Comparison of ENCODE assay signal across 8 mouse cellular contexts in the genomic region with DNA sequence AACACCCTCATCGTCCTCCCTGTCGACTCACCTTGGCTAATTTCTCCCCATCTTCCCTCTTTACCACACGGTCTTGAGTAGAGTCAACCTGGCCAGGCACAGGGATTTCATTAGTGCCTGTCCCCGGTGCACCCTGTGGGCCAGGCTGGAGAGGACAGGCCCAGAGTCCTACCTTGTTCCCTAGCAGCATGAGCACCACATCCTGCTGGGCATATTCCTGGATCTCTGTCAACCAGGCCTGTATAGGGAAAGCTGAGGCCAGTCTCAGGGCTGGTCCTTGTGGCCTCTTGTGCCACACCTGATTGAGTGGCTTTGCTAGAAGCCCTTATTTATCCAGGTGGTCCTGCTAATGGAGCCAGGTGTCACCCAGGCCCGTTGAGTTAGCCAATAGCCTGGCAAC. TPM values are rescaled to one million over a fixed set of nuclear protein-coding genes. Genes with fewer than 3 reads are reported as not detected.
A peak's percentile ranks its signal among the peaks of the same experiment; 100 is the strongest.
DNase-seq lines count a peak whose midpoint lies in the region; ATAC-seq and TF ChIP-seq lines count a peak whose summit lies in the region.

No protein-coding gene starts in this region.

- H3K4me1 ChIP-seq in heart, embryonic 10.5 days = peaks cover 60% of the 10 kb centered on the region
- peaks cover 34 to 60% of the 10 kb centered on the region in 2 experiments for H3K4me1 ChIP-seq in CH12.LX (ENCODE audit: control insufficient read depth in 1 of 2, insufficient read depth in 2 of 2)
- H3K4me1 ChIP-seq in forebrain, embryonic 16.5 days (replicated peaks; ENCODE audit: control insufficient read depth, insufficient read depth, low read length) = peaks cover 57% of the 10 kb centered on the region
- peaks cover 77% of the 10 kb centered on the region for H3K4me1 ChIP-seq in liver, embryonic 15.5 days (replicated peaks)

- peaks cover 45% of the 10 kb centered on the region for H3K79me2 ChIP-seq in CH12.LX (replicated peaks; ENCODE audit: control insufficient read depth, extremely low read depth, insufficient read depth, poor library complexity, severe bottlenecking)

- TF ChIP-seq POLR2A in CH12.LX (IDR thresholded peaks at IDR 0.05; ENCODE audit: low read depth, low read length) = peak; percentile 65; the same call in 1 of the 2 replicates

- H3K27ac ChIP-seq in heart, embryonic 10.5 days = peak overlapping the region; percentile 88
- peak overlapping the region; percentile 56 for H3K27ac ChIP-seq in CH12.LX (ENCODE audit: insufficient read depth, low read depth)
- no peak overlapping the region for H3K27ac ChIP-seq in forebrain, embryonic 16.5 days (ENCODE audit: low read length)
- peak overlapping the region; percentile 84 for H3K27ac ChIP-seq in liver, embryonic 15.5 days (replicated peaks)

- no peak for TF ChIP-seq RAD21 in CH12.LX (IDR thresholded peaks at IDR 0.05; ENCODE audit: low read depth, low read length)

- peak overlapping the region; percentile 98 for H3K9ac ChIP-seq in CH12.LX (ENCODE audit: insufficient read depth, low read depth)
- H3K9ac ChIP-seq in forebrain, embryonic 16.5 days (replicated peaks; ENCODE audit: low read depth, low read length) = peak overlapping the region; percentile 74
- peak overlapping the region; percentile 67 for H3K9ac ChIP-seq in liver, embryonic 15.5 days

- dilution Hi-C loops in CH12.LX (cut with MboI; ENCODE audit: extremely low pct_ligation_motif_present, extremely low pct_unique_long_range_greater_than_20kb, low sequenced_read_pairs) = no loop called here

- ATAC-seq in forebrain, embryonic 16.5 days = no peak
- no peak for ATAC-seq in liver, embryonic 15.5 days (ENCODE audit: insufficient read depth)

- no peaks in the 10 kb centered on the region for H3K9me3 ChIP-seq in heart, embryonic 10.5 days
- H3K9me3 ChIP-seq in CH12.LX (replicated peaks; ENCODE audit: low read length) = no peaks in the 10 kb centered on the region
- H3K9me3 ChIP-seq in forebrain, embryonic 16.5 days (ENCODE audit: control insufficient read depth, low read length) = no peaks in the 10 kb centered on the region
- H3K9me3 ChIP-seq in liver, embryonic 15.5 days (replicated peaks) = no peaks in the 10 kb centered on the region

- in situ Hi-C loops in CH12.LX (cut with MboI; ENCODE audit: low pct_ligation_motif_present, low pct_unique_long_range_greater_than_20kb, low sequenced_read_pairs) = loop anchor here (5.0 kb wide), 2 partner anchors 53 to 142 kb away; a partner anchor contains a TSS

- peak overlapping the region; percentile 89 for H3K4me2 ChIP-seq in CH12.LX (ENCODE audit: insufficient read depth, low read depth, poor library complexity, severe bottlenecking)
- H3K4me2 ChIP-seq in forebrain, embryonic 16.5 days (ENCODE audit: low read length) = peak overlapping the region; percentile 88
- peak overlapping the region; percentile 85 for H3K4me2 ChIP-seq in liver, embryonic 15.5 days

- 23% methylated on average over 5 of the region's 5 CpGs for WGBS in heart, embryonic 10.5 days
- 23% methylated on average over 5 of the region's 5 CpGs for WGBS in forebrain, embryonic 16.5 days
- 17% methylated on average over 5 of the region's 5 CpGs for WGBS in liver, embryonic 15.5 days (ENCODE audit: insufficient replicate concordance)

- H3K27me3 ChIP-seq in heart, embryonic 10.5 days (ENCODE audit: insufficient read depth, poor library complexity, severe bottlenecking) = 0 out of 2 replicates have a peak, but pooled peaks cover 8% of the 10 kb centered on the region
- H3K27me3 ChIP-seq in CH12.LX (replicated peaks) = no peaks in the 10 kb centered on the region
- H3K27me3 ChIP-seq in forebrain, embryonic 16.5 days (replicated peaks; ENCODE audit: control insufficient read depth, insufficient read depth, low read length) = no peaks in the 10 kb centered on the region
- no peaks in the 10 kb centered on the region for H3K27me3 ChIP-seq in liver, embryonic 15.5 days

- intact Hi-C loops in heart, postnatal 25 days (cut with DNase I) = loop anchor here (5.0 kb wide), 4 partner anchors 97 to 187 kb away; a partner anchor contains a TSS

- peak overlapping the region; percentile 92 for H3K4me3 ChIP-seq in heart, embryonic 10.5 days
- H3K4me3 ChIP-seq in CH12.LX (replicated peaks in 1 of 3; ENCODE audit: low read depth in 2 of 3, low read length in 2 of 3, poor library complexity in 1 of 3) = peak overlapping the region; percentile 65 to 91 (median 74)
- peak overlapping the region; percentile 67 for H3K4me3 ChIP-seq in forebrain, embryonic 16.5 days (replicated peaks; ENCODE audit: low read length)
- H3K4me3 ChIP-seq in liver, embryonic 15.5 days (replicated peaks) = peak overlapping the region; percentile 78

- TF ChIP-seq EP300 in CH12.LX (IDR thresholded peaks at IDR 0.05; ENCODE audit: low read length) = no peak

- H3K36me3 ChIP-seq in heart, embryonic 10.5 days = peaks cover 26% of the 10 kb centered on the region
- peaks cover 26 to 43% of the 10 kb centered on the region in 2 experiments for H3K36me3 ChIP-seq in CH12.LX (replicated peaks in 1 of 2; ENCODE audit: control insufficient read depth in 1 of 2, insufficient read depth in 1 of 2, low read length in 1 of 2)
- H3K36me3 ChIP-seq in forebrain, embryonic 16.5 days (ENCODE audit: control insufficient read depth, insufficient read depth) = no peaks in the 10 kb centered on the region
- H3K36me3 ChIP-seq in liver, embryonic 15.5 days (replicated peaks) = peaks cover 21% of the 10 kb centered on the region; the same call in 1 of the 2 replicates

- no peak for DNase-seq in heart, embryonic 10.5 days (ENCODE audit: low spot score)
- DNase-seq in heart, postnatal 25 days (ENCODE audit: low spot score) = no peak
- no peak for DNase-seq in CH12.LX (ENCODE audit: extremely low read depth)
- DNase-seq in urinary bladder, postnatal 10 days (ENCODE audit: low spot score) = no peak
- no peak for DNase-seq in gastrocnemius, postnatal 10 days
- no peak for DNase-seq in cerebellum, postnatal 25 days

- no peak for TF ChIP-seq CTCF in CH12.LX (conservative IDR thresholded peaks at IDR 0.05 in 1 of 2, IDR thresholded peaks at IDR 0.05 in 1 of 2; ENCODE audit: low read depth in 2 of 2, low read length in 2 of 2)

TF ChIP-seq in CH12.LX, 34 proteins besides CTCF, POLR2A, EP300 and RAD21 (continues in another document):
- TF ChIP-seq TCF12 (IDR thresholded peaks at IDR 0.05; ENCODE audit: low read depth, low read length) (0 out of 2 replicates have a peak, but pooled peaks have one; percentile 30), SIN3A (IDR thresholded peaks at IDR 0.05; ENCODE audit: low read length) (peak; percentile 30; the same call in 1 of the 2 replicates), E2F4 (IDR thresholded peaks at IDR 0.05; ENCODE audit: insufficient replicate concordance, low read depth, low read length) (no peak), MAFK (IDR thresholded peaks at IDR 0.05; ENCODE audit: insufficient replicate concordance, low read length) (no peak)

RNA-seq across cellular contexts. Expression of a gene that starts 2.1 kb away (rescaled TPM):
- 93.5 and 95.9 TPM in 2 replicates for polyA plus RNA-seq in heart, embryonic 10.5 days (2016; fragmentation: Nextera tagmentation; extraction: Ambion mirVana)
- 10 to 100 TPM; 43.6 to 54.1 TPM for total RNA-seq in heart, postnatal 25 days (2021)
- total RNA-seq in CH12.LX (2012; rRNA removed) (122 and 127 TPM in 2 replicates), CH12.LX (2014; rRNA removed) (109 and 114 TPM in 2 replicates)
- 167 and 176 TPM in 2 replicates for polyA plus RNA-seq in CH12.LX (2012; ENCODE audit: insufficient read length, low read depth)
- 108 and 121 TPM in 2 replicates for polyA plus RNA-seq in forebrain, embryonic 16.5 days (2015; fragmentation: Nextera tagmentation; extraction: Ambion mirVana)
- polyA plus RNA-seq in liver, embryonic 15.5 days (2015; fragmentation: Nextera tagmentation; extraction: Ambion mirVana) = 32.9 and 35.2 TPM in 2 replicates
- 10 to 100 TPM; 47.2 to 60.9 TPM for total RNA-seq in gastrocnemius, postnatal 10 days (2021)

RNA-seq across cellular contexts. Expression of a gene that starts 4.1 kb away (rescaled TPM):
- polyA plus RNA-seq in heart, embryonic 10.5 days (2016; fragmentation: Nextera tagmentation; extraction: Ambion mirVana) = 1.3 and 2.3 TPM in 2 replicates
- not detected for total RNA-seq in heart, postnatal 25 days (2021)
- total RNA-seq in CH12.LX (2012; rRNA removed) (1.3 and 2.2 TPM in 2 replicates), CH12.LX (2014; rRNA removed) (0.36 TPM in 1 of 2 replicates, not detected in the other)
- polyA plus RNA-seq in CH12.LX (2012; ENCODE audit: insufficient read length, low read depth) = 0.40 and 0.74 TPM in 2 replicates
- 6.8 and 10.9 TPM in 2 replicates for polyA plus RNA-seq in forebrain, embryonic 16.5 days (2015; fragmentation: Nextera tagmentation; extraction: Ambion mirVana)
- polyA plus RNA-seq in liver, embryonic 15.5 days (2015; fragmentation: Nextera tagmentation; extraction: Ambion mirVana) = 0.64 and 0.74 TPM in 2 replicates
- under 1 TPM; 0.18 to 0.47 TPM for total RNA-seq in gastrocnemius, postnatal 10 days (2021)

RNA-seq across cellular contexts. Expression of a gene that starts 19.8 kb away (rescaled TPM):
- polyA plus RNA-seq in heart, embryonic 10.5 days (2016; fragmentation: Nextera tagmentation; extraction: Ambion mirVana) = 12.3 and 13.9 TPM in 2 replicates
- total RNA-seq in heart, postnatal 25 days (2021) = 10 to 100 TPM; 41.2 to 50.6 TPM
- total RNA-seq in CH12.LX (2012; rRNA removed) (11.1 and 13.4 TPM in 2 replicates), CH12.LX (2014; rRNA removed) (2.7 and 2.8 TPM in 2 replicates)
- polyA plus RNA-seq in CH12.LX (2012; ENCODE audit: insufficient read length, low read depth) = 7.5 and 8.3 TPM in 2 replicates
- polyA plus RNA-seq in forebrain, embryonic 16.5 days (2015; fragmentation: Nextera tagmentation; extraction: Ambion mirVana) = 18.3 and 27.6 TPM in 2 replicates
- polyA plus RNA-seq in liver, embryonic 15.5 days (2015; fragmentation: Nextera tagmentation; extraction: Ambion mirVana) = 2.6 and 3.0 TPM in 2 replicates
- total RNA-seq in gastrocnemius, postnatal 10 days (2021) = 10 to 100 TPM; 34.6 to 49.1 TPM

RNA-seq across cellular contexts. Expression of a gene that starts 41.5 kb away (rescaled TPM):
- polyA plus RNA-seq in heart, embryonic 10.5 days (2016; fragmentation: Nextera tagmentation; extraction: Ambion mirVana) = 0.71 and 1.4 TPM in 2 replicates
- under 1 TPM; 0.14 to 0.39 TPM for total RNA-seq in heart, postnatal 25 days (2021)
- total RNA-seq in CH12.LX (2012; rRNA removed) (0.08 and 0.21 TPM in 2 replicates), CH12.LX (2014; rRNA removed) (not detected in 2 replicates)
- polyA plus RNA-seq in CH12.LX (2012; ENCODE audit: insufficient read length, low read depth) = 0.71 and 0.80 TPM in 2 replicates
- polyA plus RNA-seq in forebrain, embryonic 16.5 days (2015; fragmentation: Nextera tagmentation; extraction: Ambion mirVana) = 18.8 and 30.4 TPM in 2 replicates
- polyA plus RNA-seq in liver, embryonic 15.5 days (2015; fragmentation: Nextera tagmentation; extraction: Ambion mirVana) = 0.05 and 0.09 TPM in 2 replicates
- under 1 TPM; 0.56 to 0.68 TPM for total RNA-seq in gastrocnemius, postnatal 10 days (2021)

RNA-seq across cellular contexts. Expression of a gene that starts 51.0 kb away (rescaled TPM):
- 22.3 and 22.7 TPM in 2 replicates for polyA plus RNA-seq in heart, embryonic 10.5 days (2016; fragmentation: Nextera tagmentation; extraction: Ambion mirVana)
- total RNA-seq in heart, postnatal 25 days (2021) = 10 to 100 TPM in 1 of 2 experiments, 1 to 10 TPM in 1; 9.4 to 11.3 TPM
- 10.0 and 13.6 TPM in 2 replicates for total RNA-seq in CH12.LX (2012; rRNA removed)
- total RNA-seq in CH12.LX (2014; rRNA removed) = 10.9 and 14.0 TPM in 2 replicates
- polyA plus RNA-seq in CH12.LX (2012; ENCODE audit: insufficient read length, low read depth) = 21.8 and 24.7 TPM in 2 replicates
- polyA plus RNA-seq in forebrain, embryonic 16.5 days (2015; fragmentation: Nextera tagmentation; extraction: Ambion mirVana) = 38.9 and 42.4 TPM in 2 replicates
- polyA plus RNA-seq in liver, embryonic 15.5 days (2015; fragmentation: Nextera tagmentation; extraction: Ambion mirVana) = 12.0 and 13.6 TPM in 2 replicates
- total RNA-seq in gastrocnemius, postnatal 10 days (2021) = 10 to 100 TPM; 10.8 to 12.1 TPM
